26 mouse cellular contexts compared by ENCODE assay signal in genomic region chr2:65841606-65842005, GRCm38 (mm10). TPM values are rescaled to one million over a fixed set of nuclear protein-coding genes. Genes with fewer than 3 reads are reported as not detected.
DNase-seq lines count a peak whose midpoint lies in the region; ATAC-seq and TF ChIP-seq lines count a peak whose summit lies in the region.
"Had no signal": no experiment of that assay in that cellular context is flagged by ENCODE, and none has a peak within 500 bp of the region (broad histone marks: within the 10 kb centered on the region; RNA-seq: fewer than 3 reads in every experiment).

No protein-coding gene starts in this region.

- ATAC-seq in midbrain, embryonic 11.5 days (ENCODE audit: low FRiP score): no peak
- ATAC-seq in midbrain, embryonic 13.5 days: no peak
- no peak for ATAC-seq in stomach, postnatal 0 days (ENCODE audit: low FRiP score, low TSS enrichment)
- ATAC-seq: activated CD4-positive, CD25-positive, alpha-beta regulatory T cell, adult 4 months; CD4-positive, CD25-positive, alpha-beta regulatory T cell, adult 4 months; forebrain, embryonic 13.5 days; forebrain, embryonic 15.5 days; forebrain, postnatal 0 days had no signal

- TF ChIP-seq EP300 in stomach, postnatal 0 days (optimal IDR thresholded peaks at IDR 0.05): no peak

- in situ Hi-C loops in ES-E14 (cut with MboI; ENCODE audit: low sequenced_read_pairs in 2 of 2, unreplicated experiment in 2 of 2): no loop called here

- no peak overlapping the region for H3K9ac ChIP-seq in midbrain, embryonic 11.5 days (ENCODE audit: low read length)
- H3K9ac ChIP-seq in midbrain, embryonic 13.5 days (replicated peaks): no peak overlapping the region
- no peak overlapping the region for H3K9ac ChIP-seq in ES-E14 (ENCODE audit: insufficient read depth, low read depth, low read length, poor library complexity, severe bottlenecking)
- no peak overlapping the region for H3K9ac ChIP-seq in stomach, postnatal 0 days (ENCODE audit: low read length)
- H3K9ac ChIP-seq: embryonic facial prominence, embryonic 12.5 days; forebrain, embryonic 13.5 days; forebrain, embryonic 15.5 days; forebrain, postnatal 0 days had no signal

- DNase-seq in midbrain, embryonic 11.5 days (ENCODE audit: low spot score, missing footprints): peak; percentile 31
- peak; percentile 53 for DNase-seq in ES-E14 (ENCODE audit: low read depth, low spot score)
- peak; percentile 50 for DNase-seq in WW6 (ENCODE audit: low read depth, low spot score)
- no peak for DNase-seq in limb, embryonic 10.5 days (ENCODE audit: low spot score)
- no peak for DNase-seq in yolk sac, embryonic 10.5 days (ENCODE audit: low spot score)
- DNase-seq in stomach, postnatal 0 days (ENCODE audit: low spot score): no peak
- no peak for DNase-seq in kidney, adult 2 months
- DNase-seq: adrenal gland, adult 8-10 months; adrenal gland, postnatal 14 days; adrenal gland, postnatal 36 days; B cell, adult 2 months; cerebellum, adult 11-12 months; cerebellum, adult 2 months; cerebellum, adult 9-10 months; cerebellum, postnatal 10 days; cerebellum, postnatal 25 days; forebrain, postnatal 0 days had no signal

- TF ChIP-seq CTCF in stomach, postnatal 0 days (IDR thresholded peaks at IDR 0.05; ENCODE audit: low read depth): no peak
- no peak for TF ChIP-seq CTCF in kidney, adult 2 months (conservative IDR thresholded peaks at IDR 0.05; ENCODE audit: insufficient read depth, insufficient read length, low read depth, low read length)

- H3K9me3 ChIP-seq in midbrain, embryonic 11.5 days (ENCODE audit: control insufficient read depth, low read length): no peaks in the 10 kb centered on the region
- H3K9me3 ChIP-seq in midbrain, embryonic 13.5 days: no peaks in the 10 kb centered on the region
- no peaks in the 10 kb centered on the region for H3K9me3 ChIP-seq in ES-E14 (ENCODE audit: control insufficient read depth, insufficient read depth, low read depth, low read length)
- no peaks in the 10 kb centered on the region for H3K9me3 ChIP-seq in limb, embryonic 10.5 days (replicated peaks)
- no peaks in the 10 kb centered on the region for H3K9me3 ChIP-seq in stomach, postnatal 0 days (ENCODE audit: control insufficient read depth, low read length)
- H3K9me3 ChIP-seq: embryonic facial prominence, embryonic 10.5 days; embryonic facial prominence, embryonic 12.5 days; forebrain, embryonic 13.5 days; forebrain, embryonic 15.5 days had no signal

- peaks cover 9% of the 10 kb centered on the region; the same call in 1 of the 2 replicates for H3K4me1 ChIP-seq in midbrain, embryonic 11.5 days (ENCODE audit: control insufficient read depth, insufficient read depth, low read length)
- H3K4me1 ChIP-seq in midbrain, embryonic 13.5 days (replicated peaks): peaks cover 12% of the 10 kb centered on the region
- H3K4me1 ChIP-seq in ES-E14 (ENCODE audit: control insufficient read depth in 2 of 2, insufficient read depth in 2 of 2, low read length in 2 of 2, poor library complexity in 1 of 2): peaks cover 0 to 8% of the 10 kb centered on the region in 2 experiments; a peak in 1 of 4 replicates
- H3K4me1 ChIP-seq in limb, embryonic 10.5 days: peaks cover 21% of the 10 kb centered on the region
- no peaks in the 10 kb centered on the region for H3K4me1 ChIP-seq in stomach, postnatal 0 days (replicated peaks; ENCODE audit: control insufficient read depth, insufficient read depth)
- H3K4me1 ChIP-seq in kidney, adult 2 months (ENCODE audit: control insufficient read depth, insufficient read depth, low read length): no peaks in the 10 kb centered on the region

- no peak for TF ChIP-seq POLR2A in kidney, adult 2 months (IDR thresholded peaks at IDR 0.05; ENCODE audit: low read depth, low read length)

- no peak overlapping the region for H3K4me2 ChIP-seq in midbrain, embryonic 11.5 days
- no peak overlapping the region for H3K4me2 ChIP-seq in midbrain, embryonic 13.5 days (replicated peaks)
- H3K4me2 ChIP-seq in stomach, postnatal 0 days (replicated peaks; ENCODE audit: low read depth): no peak overlapping the region
- H3K4me2 ChIP-seq: embryonic facial prominence, embryonic 12.5 days; forebrain, embryonic 13.5 days; forebrain, embryonic 15.5 days had no signal

- H3K27ac ChIP-seq in midbrain, embryonic 11.5 days (ENCODE audit: low read depth, low read length): no peak overlapping the region
- no peak overlapping the region for H3K27ac ChIP-seq in midbrain, embryonic 13.5 days
- H3K27ac ChIP-seq in ES-E14 (ENCODE audit: insufficient read depth, low read depth, low read length, poor library complexity, severe bottlenecking): peak overlapping the region; percentile 78; the same call in 1 of the 2 replicates
- H3K27ac ChIP-seq in limb, embryonic 10.5 days: peak overlapping the region; percentile 76
- no peak overlapping the region for H3K27ac ChIP-seq in stomach, postnatal 0 days (replicated peaks)
- H3K27ac ChIP-seq in kidney, adult 2 months (ENCODE audit: insufficient read depth, low read depth, low read length): no peak overlapping the region
- H3K27ac ChIP-seq: embryonic facial prominence, embryonic 12.5 days; forebrain, embryonic 13.5 days; forebrain, embryonic 15.5 days had no signal

- 62% methylated on average over 3 of the region's 3 CpGs for WGBS in midbrain, embryonic 11.5 days
- WGBS in midbrain, embryonic 13.5 days: 69% methylated on average over 3 of the region's 3 CpGs
- WGBS in limb, embryonic 10.5 days: 81% methylated on average over 3 of the region's 3 CpGs
- WGBS in stomach, postnatal 0 days: 32% methylated on average over 3 of the region's 3 CpGs
- WGBS in kidney, adult 2 months: 62% methylated on average over 3 of the region's 3 CpGs

- H3K4me3 ChIP-seq in midbrain, embryonic 11.5 days (ENCODE audit: low read depth, low read length): no peak overlapping the region
- H3K4me3 ChIP-seq in midbrain, embryonic 13.5 days (replicated peaks): no peak overlapping the region
- H3K4me3 ChIP-seq in ES-E14 (ENCODE audit: insufficient read depth in 1 of 2, low read depth in 1 of 2, low read length in 2 of 2, poor library complexity in 1 of 2, severe bottlenecking in 1 of 2): no peak overlapping the region
- H3K4me3 ChIP-seq in limb, embryonic 10.5 days: no peak overlapping the region
- H3K4me3 ChIP-seq in stomach, postnatal 0 days (ENCODE audit: low read depth, low read length): no peak overlapping the region
- no peak overlapping the region for H3K4me3 ChIP-seq in kidney, adult 2 months (ENCODE audit: insufficient read depth, low read depth, low read length)
- H3K4me3 ChIP-seq: embryonic facial prominence, embryonic 10.5 days; embryonic facial prominence, embryonic 12.5 days; forebrain, embryonic 13.5 days; forebrain, embryonic 15.5 days had no signal

- no peaks in the 10 kb centered on the region for H3K27me3 ChIP-seq in midbrain, embryonic 11.5 days (ENCODE audit: control insufficient read depth, insufficient read depth, low read length)
- no peaks in the 10 kb centered on the region for H3K27me3 ChIP-seq in midbrain, embryonic 13.5 days
- H3K27me3 ChIP-seq in limb, embryonic 10.5 days (ENCODE audit: low read depth, poor library complexity, severe bottlenecking): no peaks in the 10 kb centered on the region
- no peaks in the 10 kb centered on the region for H3K27me3 ChIP-seq in stomach, postnatal 0 days (ENCODE audit: control insufficient read depth, insufficient read depth, low read length)
- H3K27me3 ChIP-seq in kidney, adult 2 months (replicated peaks; ENCODE audit: control insufficient read depth, insufficient read depth, low read length): no peaks in the 10 kb centered on the region
- H3K27me3 ChIP-seq: CH12.LX; embryonic facial prominence, embryonic 12.5 days; forebrain, embryonic 13.5 days; forebrain, embryonic 15.5 days had no signal

- no peaks in the 10 kb centered on the region for H3K36me3 ChIP-seq in midbrain, embryonic 11.5 days (ENCODE audit: control insufficient read depth, insufficient read depth, low read length)
- H3K36me3 ChIP-seq in midbrain, embryonic 13.5 days: no peaks in the 10 kb centered on the region
- no peaks in the 10 kb centered on the region for H3K36me3 ChIP-seq in ES-E14 (ENCODE audit: control insufficient read depth, insufficient read depth, low read length, poor library complexity, severe bottlenecking)
- no peaks in the 10 kb centered on the region for H3K36me3 ChIP-seq in limb, embryonic 10.5 days
- H3K36me3 ChIP-seq in stomach, postnatal 0 days (ENCODE audit: control insufficient read depth, insufficient read depth, low read length): no peaks in the 10 kb centered on the region
- H3K36me3 ChIP-seq in kidney, adult 2 months (ENCODE audit: control insufficient read depth, insufficient read depth, low read length): no peaks in the 10 kb centered on the region
- H3K36me3 ChIP-seq: embryonic facial prominence, embryonic 10.5 days; embryonic facial prominence, embryonic 12.5 days; forebrain, embryonic 15.5 days had no signal

TF ChIP-seq in ES-E14, 5 proteins besides CTCF, POLR2A, EP300 and RAD21:
- no peak for TF ChIP-seq ZC3H11A (IDR thresholded peaks at IDR 0.05; ENCODE audit: borderline replicate concordance, low read depth, low read length)
- TF ChIP-seq MAFK (IDR thresholded peaks at IDR 0.05; ENCODE audit: insufficient read depth, low read depth, low read length): no peak
- no peak for TF ChIP-seq CHD2 (IDR thresholded peaks at IDR 0.05; ENCODE audit: low read depth, low read length)
- no peak for TF ChIP-seq ZNF384 (IDR thresholded peaks at IDR 0.05; ENCODE audit: low read depth, low read length)
TF ChIP-seq in ES-E14: peak in this region for 0.

RNA-seq across cellular contexts. Expression of gene Csrnp3, which starts 4.0 kb away (rescaled TPM):
- 15.0 and 19.3 TPM in 2 replicates for polyA plus RNA-seq in midbrain, embryonic 11.5 days (2014; fragmentation: Nextera tagmentation; extraction: Ambion mirVana)
- polyA plus RNA-seq in midbrain, embryonic 13.5 days (2015; fragmentation: Nextera tagmentation; extraction: Ambion mirVana): 60.5 and 61.9 TPM in 2 replicates
- total RNA-seq in ES-E14 (2012; rRNA removed): 4.3 and 7.1 TPM in 2 replicates
- 6.9 and 12.4 TPM in 2 replicates for polyA plus RNA-seq in limb, embryonic 10.5 days (2016; fragmentation: Nextera tagmentation; extraction: Ambion mirVana)
- polyA plus RNA-seq in stomach, postnatal 0 days (2015; fragmentation: Nextera tagmentation; extraction: Ambion mirVana): 0.42 and 0.56 TPM in 2 replicates
- 1.0 and 1.1 TPM in 2 replicates for polyA plus RNA-seq in kidney, adult 2 months (2012; rRNA removed)
- total RNA-seq: MEL had no signal
- polyA plus RNA-seq: CD4-positive, CD25-positive, alpha-beta regulatory T cell, adult 4 months had no signal

Comparison
In these comparisons a context has a peak if more than half of its experiments do, and no peak if none do; other contexts are left out.
1. DNase-seq: peak in midbrain, embryonic 11.5 days (single experiment), ES-E14 (single experiment) and WW6 (single experiment); none in limb, embryonic 10.5 days (single experiment), yolk sac, embryonic 10.5 days (single experiment), stomach, postnatal 0 days (single experiment) and kidney, adult 2 months (single experiment).
2. H3K27ac ChIP-seq: peak in ES-E14 (single experiment) and limb, embryonic 10.5 days (single experiment); none in midbrain, embryonic 11.5 days (single experiment), midbrain, embryonic 13.5 days (single experiment), stomach, postnatal 0 days (single experiment) and kidney, adult 2 months (single experiment).